Mouse (Mus musculus) R1 (cell line): ENCODE results near the gene 2210016L21Rik.

Source experiments
- DNase-seq: peaks from one replicate; pipeline ENCODE4 v3.0.0-alpha.2; 2018; ENCODE audit warnings: low read depth, low spot score

The 2210016L21Rik gene

GRCm38 (mm10) chr5:114978473-114978872 lies 36.5 kb downstream of the 2210016L21Rik start:
- DNase-seq = no peak

GRCm38 (mm10) chr5:114978888-114979249 lies 36.9 kb downstream of the 2210016L21Rik start:
- peak; percentile 91 for DNase-seq

GRCm38 (mm10) chr5:114979250-114980121 lies 37.5 kb downstream of the 2210016L21Rik start:
- peak; percentile 85 for DNase-seq

GRCm38 (mm10) chr5:114980122-114980748 lies 38.3 kb downstream of the 2210016L21Rik start:
- DNase-seq = peak; percentile 42

GRCm38 (mm10) chr5:114982001-114982400 lies 40.0 kb downstream of the 2210016L21Rik start:
- peak; percentile 66 for DNase-seq

GRCm38 (mm10) chr5:114985074-114985473 lies 43.1 kb downstream of the 2210016L21Rik start:
- DNase-seq = no peak

- DNase-seq = peak; percentile 46
Observed at GRCm38 (mm10) chr5:114996447-114996846, 54.5 kb downstream of the 2210016L21Rik start.

- no peak for DNase-seq
Observed at GRCm38 (mm10) chr5:114997327-114997726, 55.4 kb downstream of the 2210016L21Rik start.
